Mouse (Mus musculus): ENCODE data around the gene Kcnc1. TPM values are rescaled to one million over a fixed set of nuclear protein-coding genes. Genes with fewer than 3 reads are reported as not detected.

The Kcnc1 gene
- polyA plus RNA-seq, 1 experiment from 2014 or later: 1.1 TPM

GRCm38 (mm10) chr7:46482099-46482531 lies 85.8 kb downstream of the Kcnc1 start:
- H3K36me3 ChIP-seq (ENCODE audit: control insufficient read depth, insufficient read depth, low read length): no peaks in the 10 kb centered on the region
- no peak overlapping the region for H3K9ac ChIP-seq (ENCODE audit: low read depth, low read length)
- H3K4me2 ChIP-seq (ENCODE audit: low read depth, low read length): no peak overlapping the region
- peak; percentile 41; the same call in 1 of the 2 replicates for ATAC-seq (ENCODE audit: low read depth)
- no peak for DNase-seq (ENCODE audit: low spot score)
- no peaks in the 10 kb centered on the region for H3K27me3 ChIP-seq (replicated peaks; ENCODE audit: control insufficient read depth, insufficient read depth, low read length)
- no peaks in the 10 kb centered on the region for H3K9me3 ChIP-seq (ENCODE audit: control insufficient read depth, low read length)
- H3K4me1 ChIP-seq (ENCODE audit: control insufficient read depth, insufficient read depth, low read length): no peaks in the 10 kb centered on the region; the same call in 1 of the 2 replicates
- H3K4me3 ChIP-seq (ENCODE audit: low read depth, low read length): no peak overlapping the region
- WGBS: 60% methylated on average over 2 of the region's 2 CpGs
- no peak overlapping the region for H3K27ac ChIP-seq (replicated peaks; ENCODE audit: low read depth, low read length)

GRCm38 (mm10) chr7:46483050-46483449 lies 86.8 kb downstream of the Kcnc1 start:
- Histone ChIP-seq H3K9ac (ENCODE audit: low read depth, low read length) (no peak overlapping the region), H3K36me3 (ENCODE audit: control insufficient read depth, insufficient read depth, low read length) (no peaks in the 10 kb centered on the region), H3K4me2 (ENCODE audit: low read depth, low read length) (no peak overlapping the region), H3K27me3 (replicated peaks; ENCODE audit: control insufficient read depth, insufficient read depth, low read length) (no peaks in the 10 kb centered on the region), H3K27ac (replicated peaks; ENCODE audit: low read depth, low read length) (no peak overlapping the region), H3K9me3 (ENCODE audit: control insufficient read depth, low read length) (no peaks in the 10 kb centered on the region), H3K4me3 (ENCODE audit: low read depth, low read length) (no peak overlapping the region), H3K4me1 (ENCODE audit: control insufficient read depth, insufficient read depth, low read length) (no peaks in the 10 kb centered on the region; the same call in 1 of the 2 replicates)
- ATAC-seq (ENCODE audit: low read depth) (no peak), DNase-seq (ENCODE audit: low spot score) (no peak)
- WGBS: 71% methylated on average over 10 of the region's 10 CpGs

- no peaks in the 10 kb centered on the region for H3K36me3 ChIP-seq (ENCODE audit: control insufficient read depth, insufficient read depth, low read length)
- H3K9me3 ChIP-seq (ENCODE audit: control insufficient read depth, low read length): no peaks in the 10 kb centered on the region
- no peak for ATAC-seq (ENCODE audit: low read depth)
- WGBS: 63% methylated on average over 6 of the region's 6 CpGs
- H3K27ac ChIP-seq (replicated peaks; ENCODE audit: low read depth, low read length): no peak overlapping the region
- H3K4me2 ChIP-seq (ENCODE audit: low read depth, low read length): no peak overlapping the region
- H3K9ac ChIP-seq (ENCODE audit: low read depth, low read length): no peak overlapping the region
- no peaks in the 10 kb centered on the region for H3K27me3 ChIP-seq (replicated peaks; ENCODE audit: control insufficient read depth, insufficient read depth, low read length)
- DNase-seq (ENCODE audit: low spot score): no peak
- no peaks in the 10 kb centered on the region; the same call in 1 of the 2 replicates for H3K4me1 ChIP-seq (ENCODE audit: control insufficient read depth, insufficient read depth, low read length)
- no peak overlapping the region for H3K4me3 ChIP-seq (ENCODE audit: low read depth, low read length)
Observed at GRCm38 (mm10) chr7:46484223-46484622, 87.9 kb downstream of the Kcnc1 start.

- H3K4me1 ChIP-seq (ENCODE audit: control insufficient read depth, insufficient read depth, low read length): no peaks in the 10 kb centered on the region; the same call in 1 of the 2 replicates
- no peak overlapping the region for H3K4me3 ChIP-seq (ENCODE audit: low read depth, low read length)
- WGBS: 78% methylated on average over 5 of the region's 5 CpGs
- H3K27ac ChIP-seq (replicated peaks; ENCODE audit: low read depth, low read length): no peak overlapping the region
- no peaks in the 10 kb centered on the region for H3K36me3 ChIP-seq (ENCODE audit: control insufficient read depth, insufficient read depth, low read length)
- DNase-seq (ENCODE audit: low spot score) (no peak), ATAC-seq (ENCODE audit: low read depth) (no peak)
- H3K27me3 ChIP-seq (replicated peaks; ENCODE audit: control insufficient read depth, insufficient read depth, low read length): no peaks in the 10 kb centered on the region
- no peak overlapping the region for H3K9ac ChIP-seq (ENCODE audit: low read depth, low read length)
- H3K4me2 ChIP-seq (ENCODE audit: low read depth, low read length): no peak overlapping the region
- H3K9me3 ChIP-seq (ENCODE audit: control insufficient read depth, low read length): no peaks in the 10 kb centered on the region
Observed at GRCm38 (mm10) chr7:46486761-46487160, 90.5 kb downstream of the Kcnc1 start.

- Histone ChIP-seq H3K27ac (replicated peaks; ENCODE audit: low read depth, low read length) (no peak overlapping the region), H3K9ac (ENCODE audit: low read depth, low read length) (no peak overlapping the region), H3K4me2 (ENCODE audit: low read depth, low read length) (no peak overlapping the region), H3K27me3 (replicated peaks; ENCODE audit: control insufficient read depth, insufficient read depth, low read length) (no peaks in the 10 kb centered on the region), H3K4me3 (ENCODE audit: low read depth, low read length) (no peak overlapping the region), H3K9me3 (ENCODE audit: control insufficient read depth, low read length) (no peaks in the 10 kb centered on the region), H3K4me1 (ENCODE audit: control insufficient read depth, insufficient read depth, low read length) (no peaks in the 10 kb centered on the region), H3K36me3 (ENCODE audit: control insufficient read depth, insufficient read depth, low read length) (no peaks in the 10 kb centered on the region)
- DNase-seq (ENCODE audit: low spot score) (no peak), ATAC-seq (ENCODE audit: low read depth) (no peak)
- WGBS: 37% methylated on average over 4 of the region's 4 CpGs
Observed at GRCm38 (mm10) chr7:46487354-46487753, 91.1 kb downstream of the Kcnc1 start.

Other genes with a start within 250 kb of the Kcnc1 start
- gene Abcc8, start 216.5 kb upstream of the Kcnc1 start, polyA plus RNA-seq (2014; fragmentation: Nextera tagmentation; extraction: Ambion mirVana): 2.8 TPM in 2 replicates
- 0.68 and 1.1 TPM in 2 replicates for gene Ush1c, start 158.0 kb upstream of the Kcnc1 start, polyA plus RNA-seq (2014; fragmentation: Nextera tagmentation; extraction: Ambion mirVana)
- 2.3 and 2.4 TPM in 2 replicates for gene Otog, start 155.5 kb upstream of the Kcnc1 start, polyA plus RNA-seq (2014; fragmentation: Nextera tagmentation; extraction: Ambion mirVana)
- 46.5 and 50.7 TPM in 2 replicates for gene Myod1, start 20.0 kb upstream of the Kcnc1 start, polyA plus RNA-seq (2014; fragmentation: Nextera tagmentation; extraction: Ambion mirVana)
- 12.3 and 14.3 TPM in 2 replicates for gene Sergef, start 243.3 kb downstream of the Kcnc1 start, polyA plus RNA-seq (2014; fragmentation: Nextera tagmentation; extraction: Ambion mirVana)